Mouse (Mus musculus) kidney, adult 2 months (tissue): Measurements from ENCODE around the gene Anks3. TPM values are rescaled to one million over a fixed set of nuclear protein-coding genes. Genes with fewer than 3 reads are reported as not detected.
A peak's percentile ranks its signal among the peaks of the same experiment; 100 is the strongest.

Experiments
- DNase-seq: peaks from one replicate; pipeline ENCODE4 v3.0.0; 2021
- H3K27ac ChIP-seq: fragments of 200-500 bp; 2 replicates; pipeline ENCODE4 v1.5.1; 2012; ENCODE audit warnings: low read depth, low read length, control low read depth, inconsistent platforms; ENCODE audit not compliant: insufficient read depth
- H3K27me3 ChIP-seq: fragments of 200-500 bp; replicated peaks from 2 replicates; pipeline ENCODE4 v1.6.1; 2012; ENCODE audit warnings: mild to moderate bottlenecking, moderate library complexity, low read length, inconsistent platforms; ENCODE audit not compliant: control insufficient read depth, insufficient read depth
- H3K36me3 ChIP-seq: fragments of 200-500 bp; 2 replicates; pipeline ENCODE4 v1.6.1; 2012; ENCODE audit warnings: mild to moderate bottlenecking, moderate library complexity, low read length, inconsistent platforms; ENCODE audit not compliant: control insufficient read depth, insufficient read depth
- H3K4me1 ChIP-seq: fragments of 200-500 bp; 2 replicates; pipeline ENCODE4 v1.6.1; 2011; ENCODE audit warnings: low read length; ENCODE audit not compliant: control insufficient read depth, insufficient read depth
- H3K4me3 ChIP-seq: fragments of 200-500 bp; 2 replicates; pipeline ENCODE4 v1.5.1; 2011; ENCODE audit warnings: mild to moderate bottlenecking, low read depth, low read length, control low read depth; ENCODE audit not compliant: insufficient read depth
- CTCF ChIP-seq: fragments of 200-500 bp; conservative IDR thresholded peaks from 2 replicates; pipeline ENCODE4 v1.5.1; 2011; ENCODE audit warnings: low read depth, mild to moderate bottlenecking, control low read depth, low read length, moderate library complexity, mixed read lengths; ENCODE audit not compliant: insufficient read depth, insufficient read length
- POLR2A ChIP-seq: fragments of 200-500 bp; IDR thresholded peaks from one replicate; pipeline ENCODE4 v1.6.1; 2011; ENCODE audit warnings: low read depth, low read length, control low read depth
- WGBS: fragments of 180-500 bp; shearing (Covaris S2); methylation state at CpG from one replicate; pipeline ENCODE4 v1.1.7; 2018; 5-methylcytosine and 5-hydroxymethylcytosine counted together
- polyA plus RNA-seq: library from polyadenylated mRNA; depleted of rRNA; stranded (reverse); fragments of >200 nt; gene quantifications from 2 replicates; pipeline ENCODE4 v1.2.3, GENCODE M21; 2012

Anks3 gene
- polyA plus RNA-seq, 1 experiment: 50.7 TPM

DNA sequence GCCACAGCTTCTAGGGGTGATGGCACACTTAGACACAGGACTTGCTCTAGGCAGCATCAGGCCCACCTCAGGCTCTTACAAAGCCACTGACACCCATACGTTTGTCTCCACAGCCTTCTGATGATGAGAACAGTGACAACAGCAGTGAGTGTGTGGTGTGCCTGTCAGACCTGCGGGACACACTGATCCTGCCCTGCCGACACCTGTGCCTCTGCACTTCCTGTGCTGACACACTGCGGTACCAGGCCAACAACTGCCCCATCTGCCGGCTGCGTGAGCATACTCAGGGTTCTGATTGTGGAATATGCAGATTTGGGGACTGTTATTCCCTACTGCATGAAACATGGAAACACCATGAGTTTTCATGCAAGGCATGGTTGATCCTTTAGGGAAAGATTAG lies 41.5 kb downstream of the Anks3 start:
- TF ChIP-seq CTCF: no peak
- no peak for TF ChIP-seq POLR2A
- Histone ChIP-seq H3K27me3 (no peaks in the 10 kb centered on the region), H3K27ac (no peak overlapping the region), H3K36me3 (peaks cover 4% of the 10 kb centered on the region; the same call in 1 of the 2 replicates), H3K4me3 (no peak overlapping the region), H3K4me1 (no peaks in the 10 kb centered on the region; the same call in 1 of the 2 replicates)
- DNase-seq: no peak
- WGBS: 84% methylated on average over 6 of the region's 6 CpGs

DNA sequence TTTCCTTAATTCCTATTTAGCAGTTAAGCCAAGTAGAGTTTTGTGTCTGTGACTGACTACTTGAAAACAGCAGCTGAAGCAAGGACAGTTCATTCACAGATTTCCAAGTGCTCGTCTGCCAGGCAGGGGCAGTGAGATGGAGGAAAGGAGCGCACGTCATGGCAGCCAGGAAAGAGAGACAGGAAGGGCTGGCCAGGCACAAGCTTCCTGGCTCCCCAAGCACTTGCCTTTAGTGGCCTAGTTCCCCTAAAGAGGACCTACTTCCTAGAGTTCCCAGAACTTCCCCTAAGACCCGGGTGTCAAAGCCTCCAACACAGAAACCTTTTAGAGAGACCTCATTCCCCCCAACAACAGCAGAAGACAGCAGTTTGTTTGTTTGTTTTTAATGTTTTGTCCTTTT lies 43.4 kb downstream of the Anks3 start:
- Histone ChIP-seq H3K27ac (peak overlapping the region; percentile 54; the same call in 1 of the 2 replicates), H3K4me3 (no peak overlapping the region), H3K27me3 (no peaks in the 10 kb centered on the region), H3K36me3 (peaks cover 6% of the 10 kb centered on the region; the same call in 1 of the 2 replicates), H3K4me1 (no peaks in the 10 kb centered on the region)
- no peak for DNase-seq
- TF ChIP-seq CTCF: no peak
- TF ChIP-seq POLR2A: no peak
- WGBS: 66% methylated on average over 4 of the region's 4 CpGs

DNA sequence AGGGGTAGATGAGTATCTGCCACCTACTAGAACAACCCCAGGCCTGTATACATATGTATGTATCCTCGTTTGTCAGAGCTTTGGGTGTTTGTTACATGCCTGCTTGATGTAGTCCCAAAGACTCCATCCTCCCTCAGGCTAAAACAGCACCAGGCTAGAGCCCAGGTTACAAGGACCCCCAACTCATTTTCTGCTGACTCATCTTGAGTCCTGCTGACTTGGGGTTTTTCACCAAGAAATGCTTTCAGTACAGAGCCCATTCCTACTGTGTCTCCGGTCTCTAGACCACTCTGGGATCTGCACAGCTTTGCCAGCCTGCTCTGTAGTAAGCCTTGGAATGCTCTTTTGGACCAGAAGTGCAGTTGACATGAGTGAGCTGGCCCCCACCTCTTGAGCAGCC lies 47.4 kb downstream of the Anks3 start:
- WGBS: 91% methylated on average over 2 of the region's 2 CpGs
- Histone ChIP-seq H3K4me1 (peaks cover 12% of the 10 kb centered on the region; the same call in 1 of the 2 replicates), H3K4me3 (no peak overlapping the region), H3K36me3 (peaks cover 5% of the 10 kb centered on the region; the same call in 1 of the 2 replicates), H3K27me3 (no peaks in the 10 kb centered on the region), H3K27ac (no peak overlapping the region)
- no peak for DNase-seq
- no peak for TF ChIP-seq CTCF

DNA sequence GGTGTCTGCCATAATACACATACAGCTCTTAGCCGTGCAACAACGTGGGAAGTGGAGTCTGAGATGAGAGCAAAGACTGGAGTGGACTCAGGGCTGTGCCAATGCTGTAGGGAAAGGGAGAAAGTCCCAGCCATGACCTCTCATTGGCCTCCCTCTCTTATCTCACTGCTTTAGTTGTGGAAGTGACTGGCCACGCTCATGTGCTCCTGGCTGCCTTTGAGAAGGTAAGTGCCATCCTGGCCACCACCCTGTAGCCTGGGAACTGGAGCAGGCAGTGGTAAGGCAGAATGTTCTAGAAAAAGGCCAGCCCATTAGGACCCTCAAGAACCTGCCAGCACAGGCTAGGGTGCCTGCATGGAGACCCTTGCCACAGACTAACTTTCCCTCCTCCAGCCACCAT lies 48.1 kb downstream of the Anks3 start:
- Histone ChIP-seq H3K36me3 (peaks cover 5% of the 10 kb centered on the region; the same call in 1 of the 2 replicates), H3K27me3 (no peaks in the 10 kb centered on the region), H3K4me1 (peaks cover 12% of the 10 kb centered on the region; the same call in 1 of the 2 replicates), H3K4me3 (no peak overlapping the region), H3K27ac (no peak overlapping the region)
- no peak for DNase-seq
- WGBS: 86% methylated on average over 3 of the region's 3 CpGs
- TF ChIP-seq CTCF (no peak), POLR2A (no peak)

DNA sequence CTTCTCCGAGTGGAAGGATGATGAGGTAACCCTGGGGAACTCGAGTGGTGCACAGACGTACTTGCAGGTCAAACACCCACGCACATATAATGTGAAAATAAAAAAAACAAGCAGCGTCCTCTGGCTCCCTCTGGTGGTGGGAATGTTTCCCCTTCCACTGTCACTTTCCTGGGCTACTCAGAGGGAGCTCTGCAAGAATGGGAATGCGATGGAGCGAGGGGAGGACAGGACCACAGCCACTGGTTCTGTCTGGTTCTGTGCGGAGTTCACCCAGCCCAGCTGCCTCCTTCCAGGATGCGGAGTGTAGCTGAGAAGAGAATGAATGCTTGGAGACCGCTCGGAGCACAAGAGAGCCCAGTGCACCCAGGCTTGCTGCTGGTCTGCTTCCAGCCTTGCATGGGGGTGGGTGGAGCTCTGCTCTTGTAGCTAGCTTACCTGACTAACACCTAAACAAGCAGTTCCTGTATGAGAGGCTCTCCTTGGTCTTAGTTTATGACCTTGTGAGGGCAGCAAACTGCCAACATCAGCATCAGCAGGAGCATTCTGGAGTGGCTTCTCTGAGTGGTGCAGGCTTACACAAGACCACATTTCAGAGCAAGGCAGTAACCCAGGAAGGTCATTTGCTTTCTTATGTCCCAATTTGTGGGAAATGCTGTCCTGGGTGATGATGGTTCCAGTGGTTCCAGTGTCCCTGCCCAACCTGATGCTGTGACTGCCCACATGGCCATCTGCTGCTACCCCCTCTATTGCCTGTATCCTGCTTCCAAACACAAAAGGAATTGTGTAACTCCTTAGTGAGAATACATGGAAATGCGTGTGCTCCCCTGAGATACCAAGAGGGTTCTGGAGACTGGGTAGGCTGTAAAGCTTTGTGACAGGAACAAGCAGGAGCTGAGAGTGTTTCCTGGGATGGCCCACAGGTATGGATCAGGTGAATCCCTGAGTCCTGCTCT lies 49.9 kb downstream of the Anks3 start:
- Histone ChIP-seq H3K27me3 (no peaks in the 10 kb centered on the region), H3K27ac (peak overlapping the region; percentile 77), H3K4me1 (peaks cover 12% of the 10 kb centered on the region; the same call in 1 of the 2 replicates), H3K36me3 (peaks cover 3% of the 10 kb centered on the region), H3K4me3 (no peak overlapping the region)
- peak; percentile 91 for DNase-seq
- TF ChIP-seq POLR2A: no peak
- peak; percentile 87 for TF ChIP-seq CTCF
- 23% methylated on average over 12 of the region's 12 CpGs for WGBS

DNA sequence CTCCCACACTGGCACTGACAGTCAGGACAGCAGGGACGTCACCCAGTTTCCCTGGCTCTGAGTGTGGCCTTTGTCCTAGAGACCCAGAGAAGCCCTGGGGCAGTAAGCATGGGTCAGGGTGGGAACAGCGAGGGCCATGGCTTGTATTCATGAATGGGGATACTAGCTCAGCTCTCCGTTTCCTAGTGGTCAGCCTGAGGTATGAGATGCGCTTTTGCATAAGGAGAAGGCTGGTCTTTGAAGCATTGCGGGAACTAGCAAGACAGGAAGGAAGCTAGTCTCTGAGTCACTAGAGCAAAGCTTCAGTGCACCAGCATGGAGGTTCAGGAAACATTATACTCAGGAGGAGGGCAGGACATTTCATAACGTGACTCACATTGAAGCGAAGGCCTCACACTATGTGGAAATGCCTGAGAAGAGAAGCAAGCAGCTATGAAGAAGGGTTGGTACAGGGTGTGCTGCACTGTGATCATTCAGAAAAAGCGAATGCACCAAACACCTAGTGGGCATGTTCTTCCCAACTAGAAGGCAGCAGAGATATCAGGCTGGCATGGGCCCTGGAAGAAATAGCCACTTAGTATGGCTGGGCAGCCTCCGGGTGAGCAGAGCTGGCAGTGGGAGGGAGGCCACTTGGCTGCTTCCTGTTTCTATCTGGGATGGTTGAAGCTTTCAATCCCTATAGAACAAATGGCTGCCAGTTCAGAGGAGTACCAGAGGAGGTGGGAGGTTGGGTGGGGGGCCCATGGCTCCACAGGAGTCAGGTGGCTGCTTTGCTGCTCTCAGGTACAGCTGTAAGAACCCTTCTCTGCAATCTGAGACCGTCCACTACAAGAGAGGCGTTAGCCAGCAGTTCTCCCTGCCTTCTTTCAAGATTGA lies 50.9 kb downstream of the Anks3 start:
- peaks cover 3% of the 10 kb centered on the region for H3K36me3 ChIP-seq
- peak; percentile 32 for DNase-seq
- H3K4me3 ChIP-seq: no peak overlapping the region

More for the DNA sequence above, 50.9 kb downstream of the Anks3 start:
- H3K27me3 ChIP-seq: no peaks in the 10 kb centered on the region
- H3K4me1 ChIP-seq: peaks cover 12% of the 10 kb centered on the region; the same call in 1 of the 2 replicates
- WGBS: 38% methylated on average over 11 of the region's 11 CpGs
- H3K27ac ChIP-seq: peak overlapping the region; percentile 57
- TF ChIP-seq CTCF (no peak), POLR2A (no peak)
